Mouse (Mus musculus): ENCODE measurements around the gene Trub2. TPM values are rescaled to one million over a fixed set of nuclear protein-coding genes. Genes with fewer than 3 reads are reported as not detected.

Gene Trub2
- polyA plus RNA-seq, 1 experiment, result 33.3 TPM

DNA sequence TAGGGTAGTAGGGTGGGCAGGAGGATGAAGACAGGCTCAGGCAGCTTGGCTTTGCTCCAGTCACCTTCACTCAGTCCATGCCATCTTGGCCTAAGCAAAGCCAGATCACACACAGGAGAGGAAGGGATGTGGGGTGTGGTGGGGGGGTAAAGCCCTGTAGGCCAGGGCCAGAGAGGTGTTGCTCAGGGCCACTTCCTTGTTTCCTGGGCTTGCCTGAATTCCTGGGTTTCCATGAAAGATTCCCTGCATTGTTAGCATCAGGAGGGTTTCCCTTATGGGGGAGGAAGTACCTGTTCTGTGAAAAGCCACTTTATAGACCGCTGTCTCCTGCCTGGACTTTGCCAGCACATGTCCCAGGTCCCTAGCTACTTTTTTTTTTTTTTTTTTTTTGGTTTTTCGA, 74.8 kb downstream of the Trub2 start:
- Histone ChIP-seq H3K4me1 (ENCODE audit: control insufficient read depth, insufficient read depth, low read length) (peaks cover 25% of the 10 kb centered on the region), H3K27ac (ENCODE audit: insufficient read depth, low read length) (0 out of 2 replicates have a peak overlapping the region, but pooled peaks have one; percentile 24), H3K4me3 (ENCODE audit: insufficient read depth, low read length) (no peak overlapping the region)
- TF ChIP-seq CTCF (IDR thresholded peaks at IDR 0.05; ENCODE audit: borderline replicate concordance, insufficient read depth, low read length), result no peak
- TF ChIP-seq POLR2A (IDR thresholded peaks at IDR 0.05; ENCODE audit: low read depth, low read length), result no peak

DNA sequence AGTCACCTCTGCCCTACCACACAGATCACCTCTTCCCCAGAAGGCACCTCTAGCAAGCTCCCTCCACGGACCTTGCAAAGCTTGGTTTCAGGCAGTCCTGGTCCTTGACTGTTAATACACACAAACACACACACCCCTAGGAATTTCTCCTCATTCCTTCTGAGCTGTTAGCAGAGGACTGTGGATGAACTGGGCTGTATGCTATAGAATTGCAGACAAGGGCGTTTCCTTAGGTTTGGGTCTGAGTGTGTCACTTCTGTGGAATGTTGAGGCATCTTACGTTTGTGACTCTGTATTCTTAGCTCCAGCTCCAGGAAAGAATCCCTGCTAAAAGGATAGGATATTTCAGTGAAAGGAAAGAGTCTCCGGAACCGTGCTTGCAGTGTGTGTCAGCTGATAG, 76.4 kb downstream of the Trub2 start:
- Histone ChIP-seq H3K4me1 (ENCODE audit: control insufficient read depth, insufficient read depth, low read length) (peaks cover 25% of the 10 kb centered on the region), H3K27ac (ENCODE audit: insufficient read depth, low read length) (peak overlapping the region; percentile 85), H3K4me3 (ENCODE audit: insufficient read depth, low read length) (no peak overlapping the region)
- TF ChIP-seq POLR2A (IDR thresholded peaks at IDR 0.05; ENCODE audit: low read depth, low read length), result 0 out of 2 replicates have a peak, but pooled peaks have one; percentile 12
- TF ChIP-seq CTCF (IDR thresholded peaks at IDR 0.05; ENCODE audit: borderline replicate concordance, insufficient read depth, low read length), result no peak

Other genes with a start within 250 kb of the Trub2 start
- gene Rapgef1, start 168.8 kb downstream of the Trub2 start, polyA plus RNA-seq (2011; ENCODE audit: insufficient read length, low read depth, missing spikeins), result 43.1 and 47.4 TPM in 2 replicates
- not detected in 2 replicates for gene Gm13420, start 36.8 kb downstream of the Trub2 start, polyA plus RNA-seq (2011; ENCODE audit: insufficient read length, low read depth, missing spikeins)
- gene Gm13547, start 29.2 kb downstream of the Trub2 start, polyA plus RNA-seq (2011; ENCODE audit: insufficient read length, low read depth, missing spikeins), result not detected in 2 replicates
- 9.3 and 12.6 TPM in 2 replicates for gene Coq4, start 1.0 kb downstream of the Trub2 start, polyA plus RNA-seq (2011; ENCODE audit: insufficient read length, low read depth, missing spikeins)
- 18.5 and 22.1 TPM in 2 replicates for gene Slc27a4, start 14.1 kb upstream of the Trub2 start, polyA plus RNA-seq (2011; ENCODE audit: insufficient read length, low read depth, missing spikeins)
- gene Urm1, start 31.6 kb upstream of the Trub2 start, polyA plus RNA-seq (2011; ENCODE audit: insufficient read length, low read depth, missing spikeins), result 42.0 and 44.5 TPM in 2 replicates
- 52.3 and 58.2 TPM in 2 replicates for gene Cercam, start 80.7 kb upstream of the Trub2 start, polyA plus RNA-seq (2011; ENCODE audit: insufficient read length, low read depth, missing spikeins)
- 69.8 and 83.2 TPM in 2 replicates for gene Odf2, start 100.7 kb upstream of the Trub2 start, polyA plus RNA-seq (2011; ENCODE audit: insufficient read length, low read depth, missing spikeins)
- 33.0 and 42.4 TPM in 2 replicates for gene Gle1, start 146.9 kb upstream of the Trub2 start, polyA plus RNA-seq (2011; ENCODE audit: insufficient read length, low read depth, missing spikeins)
- 222 and 243 TPM in 2 replicates for gene Sptan1, start 177.1 kb upstream of the Trub2 start, polyA plus RNA-seq (2011; ENCODE audit: insufficient read length, low read depth, missing spikeins)